8 mouse cellular contexts compared by ENCODE assay signal in the genomic region with DNA sequence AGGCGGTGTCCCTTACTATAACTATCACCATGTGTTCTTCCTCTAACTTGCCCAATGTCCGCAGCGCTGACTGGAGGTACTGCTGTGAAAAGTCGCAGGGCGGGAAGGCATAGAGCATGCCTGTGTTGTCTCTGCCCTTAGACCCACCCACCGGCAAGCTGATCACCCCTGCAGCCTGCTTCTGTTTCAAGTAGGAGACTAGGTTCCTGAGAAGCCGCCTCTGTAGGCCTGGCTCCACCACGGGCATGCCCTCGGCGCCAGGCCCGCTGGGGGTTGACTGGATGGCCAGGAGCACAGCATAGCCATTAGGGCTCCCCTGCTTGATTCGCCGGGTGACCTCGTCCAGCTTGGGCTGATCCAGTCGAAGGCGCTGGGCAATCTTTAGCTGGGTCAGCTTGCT. TPM values are rescaled to one million over a fixed set of nuclear protein-coding genes. Genes with fewer than 3 reads are reported as not detected.
DNase-seq lines count a peak whose midpoint lies in the region; ATAC-seq and TF ChIP-seq lines count a peak whose summit lies in the region.

No protein-coding gene starts in this region.

- dilution Hi-C loops in CH12.LX (cut with MboI; ENCODE audit: extremely low pct_ligation_motif_present, extremely low pct_unique_long_range_greater_than_20kb, low sequenced_read_pairs): no loop called here

- no peak for TF ChIP-seq CTCF in CH12.LX (conservative IDR thresholded peaks at IDR 0.05 in 1 of 2, IDR thresholded peaks at IDR 0.05 in 1 of 2; ENCODE audit: low read depth in 2 of 2, low read length in 2 of 2)
- TF ChIP-seq CTCF in intestine, postnatal 0 days (IDR thresholded peaks at IDR 0.05; ENCODE audit: low read depth): no peak
- no peak for TF ChIP-seq CTCF in lung, adult 2 months (IDR thresholded peaks at IDR 0.05; ENCODE audit: insufficient read depth, low read length)

- H3K27ac ChIP-seq in heart, embryonic 11.5 days (ENCODE audit: low read depth, low read length): no peak overlapping the region
- H3K27ac ChIP-seq in CH12.LX (ENCODE audit: insufficient read depth, low read depth): no peak overlapping the region
- H3K27ac ChIP-seq in embryonic facial prominence, embryonic 11.5 days (replicated peaks; ENCODE audit: low read depth, low read length): no peak overlapping the region
- H3K27ac ChIP-seq in intestine, postnatal 0 days (ENCODE audit: low read depth, low read length): peak overlapping the region; percentile 28; the same call in 1 of the 2 replicates
- H3K27ac ChIP-seq in neural tube, embryonic 15.5 days (replicated peaks): no peak overlapping the region

- 26% methylated on average over 16 of the region's 16 CpGs for WGBS in heart, embryonic 11.5 days (ENCODE audit: insufficient replicate concordance)
- 29% methylated on average over 16 of the region's 16 CpGs for WGBS in embryonic facial prominence, embryonic 11.5 days
- 26% methylated on average over 16 of the region's 16 CpGs for WGBS in intestine, postnatal 0 days
- WGBS in neural tube, embryonic 15.5 days: 40% methylated on average over 16 of the region's 16 CpGs
- 46% methylated on average over 16 of the region's 16 CpGs for WGBS in lung, adult 2 months

- H3K4me1 ChIP-seq in heart, embryonic 11.5 days (ENCODE audit: control insufficient read depth, insufficient read depth, low read length): peaks cover 27% of the 10 kb centered on the region
- H3K4me1 ChIP-seq in CH12.LX (ENCODE audit: control insufficient read depth in 1 of 2, insufficient read depth in 2 of 2): peaks cover 23 to 69% of the 10 kb centered on the region in 2 experiments
- peaks cover 7% of the 10 kb centered on the region for H3K4me1 ChIP-seq in embryonic facial prominence, embryonic 11.5 days (ENCODE audit: control insufficient read depth, insufficient read depth, low read length)
- H3K4me1 ChIP-seq in intestine, postnatal 0 days (replicated peaks; ENCODE audit: control insufficient read depth, insufficient read depth, low read length): 0 out of 2 replicates have a peak, but pooled peaks cover 10% of the 10 kb centered on the region
- H3K4me1 ChIP-seq in neural tube, embryonic 15.5 days: peaks cover 71% of the 10 kb centered on the region
- peaks cover 11% of the 10 kb centered on the region for H3K4me1 ChIP-seq in lung, adult 2 months (ENCODE audit: control insufficient read depth, insufficient read depth, low read length)

- peaks cover 38% of the 10 kb centered on the region for H3K79me2 ChIP-seq in CH12.LX (replicated peaks; ENCODE audit: control insufficient read depth, extremely low read depth, insufficient read depth, poor library complexity, severe bottlenecking)

- no peaks in the 10 kb centered on the region for H3K27me3 ChIP-seq in heart, embryonic 11.5 days (ENCODE audit: control insufficient read depth, insufficient read depth, low read length)
- H3K27me3 ChIP-seq in CH12.LX (replicated peaks): no peaks in the 10 kb centered on the region
- H3K27me3 ChIP-seq in embryonic facial prominence, embryonic 11.5 days (ENCODE audit: control insufficient read depth, insufficient read depth, low read length): no peaks in the 10 kb centered on the region
- H3K27me3 ChIP-seq in intestine, postnatal 0 days (replicated peaks; ENCODE audit: control insufficient read depth, insufficient read depth, low read length): no peaks in the 10 kb centered on the region
- no peaks in the 10 kb centered on the region for H3K27me3 ChIP-seq in neural tube, embryonic 15.5 days (replicated peaks)

- peak overlapping the region; percentile 97; the same call in 1 of the 2 replicates for H3K9ac ChIP-seq in heart, embryonic 11.5 days (ENCODE audit: low read depth, low read length)
- peak overlapping the region; percentile 15; the same call in 1 of the 2 replicates for H3K9ac ChIP-seq in CH12.LX (ENCODE audit: insufficient read depth, low read depth)
- peak overlapping the region; percentile 97 for H3K9ac ChIP-seq in embryonic facial prominence, embryonic 11.5 days (replicated peaks; ENCODE audit: low read length)
- H3K9ac ChIP-seq in intestine, postnatal 0 days (ENCODE audit: low read depth, low read length): 0 out of 2 replicates have a peak overlapping the region, but pooled peaks have one; percentile 2
- peak overlapping the region; percentile 91 for H3K9ac ChIP-seq in neural tube, embryonic 15.5 days (replicated peaks)

- peak overlapping the region; percentile 94 for H3K4me2 ChIP-seq in heart, embryonic 11.5 days
- H3K4me2 ChIP-seq in CH12.LX (ENCODE audit: insufficient read depth, low read depth, poor library complexity, severe bottlenecking): peak overlapping the region; percentile 18
- H3K4me2 ChIP-seq in embryonic facial prominence, embryonic 11.5 days (ENCODE audit: low read depth, low read length): peak overlapping the region; percentile 90
- peak overlapping the region; percentile 96 for H3K4me2 ChIP-seq in intestine, postnatal 0 days (replicated peaks; ENCODE audit: low read depth)
- peak overlapping the region; percentile 89 for H3K4me2 ChIP-seq in neural tube, embryonic 15.5 days

- TF ChIP-seq RAD21 in CH12.LX (IDR thresholded peaks at IDR 0.05; ENCODE audit: low read depth, low read length): no peak

- peaks cover 25% of the 10 kb centered on the region for H3K36me3 ChIP-seq in heart, embryonic 11.5 days (ENCODE audit: control insufficient read depth, insufficient read depth, low read length)
- peaks cover 43 to 70% of the 10 kb centered on the region in 2 experiments for H3K36me3 ChIP-seq in CH12.LX (replicated peaks in 1 of 2; ENCODE audit: control insufficient read depth in 1 of 2, insufficient read depth in 1 of 2, low read length in 1 of 2)
- peaks cover 10% of the 10 kb centered on the region for H3K36me3 ChIP-seq in embryonic facial prominence, embryonic 11.5 days (replicated peaks; ENCODE audit: control insufficient read depth, insufficient read depth, low read depth, low read length)
- H3K36me3 ChIP-seq in intestine, postnatal 0 days (ENCODE audit: control insufficient read depth, insufficient read depth): peaks cover 36% of the 10 kb centered on the region
- H3K36me3 ChIP-seq in neural tube, embryonic 15.5 days: peaks cover 49% of the 10 kb centered on the region

- in situ Hi-C loops in CH12.LX (cut with MboI; ENCODE audit: low pct_ligation_motif_present, low pct_unique_long_range_greater_than_20kb, low sequenced_read_pairs): no loop called here

- peak overlapping the region; percentile 94 for H3K4me3 ChIP-seq in heart, embryonic 11.5 days (ENCODE audit: low read depth, low read length)
- peak overlapping the region in 2 of 3 experiments; percentile 40 to 84 for H3K4me3 ChIP-seq in CH12.LX (replicated peaks in 1 of 3; ENCODE audit: low read depth in 2 of 3, low read length in 2 of 3, poor library complexity in 1 of 3)
- H3K4me3 ChIP-seq in embryonic facial prominence, embryonic 11.5 days (ENCODE audit: low read depth, low read length): peak overlapping the region; percentile 72
- peak overlapping the region; percentile 89; the same call in 1 of the 2 replicates for H3K4me3 ChIP-seq in intestine, postnatal 0 days (ENCODE audit: low read depth, low read length)
- H3K4me3 ChIP-seq in neural tube, embryonic 15.5 days (replicated peaks): peak overlapping the region; percentile 92
- H3K4me3 ChIP-seq in lung, adult 2 months (replicated peaks; ENCODE audit: extremely low read depth, low read depth, low read length): no peak overlapping the region

- no peaks in the 10 kb centered on the region for H3K9me3 ChIP-seq in heart, embryonic 11.5 days (replicated peaks; ENCODE audit: control insufficient read depth, low read length)
- no peaks in the 10 kb centered on the region for H3K9me3 ChIP-seq in CH12.LX (replicated peaks; ENCODE audit: low read length)
- no peaks in the 10 kb centered on the region for H3K9me3 ChIP-seq in embryonic facial prominence, embryonic 11.5 days (replicated peaks; ENCODE audit: control insufficient read depth, low read length)
- no peaks in the 10 kb centered on the region for H3K9me3 ChIP-seq in intestine, postnatal 0 days (ENCODE audit: control insufficient read depth)
- H3K9me3 ChIP-seq in neural tube, embryonic 15.5 days (replicated peaks): no peaks in the 10 kb centered on the region

- ATAC-seq in heart, embryonic 11.5 days (replicated peaks; ENCODE audit: insufficient number of reproducible peaks, low FRiP score, low TSS enrichment): no peak
- ATAC-seq in embryonic facial prominence, embryonic 11.5 days (replicated peaks; ENCODE audit: insufficient number of reproducible peaks, low FRiP score, low TSS enrichment, low read depth): no peak
- ATAC-seq in intestine, postnatal 0 days: no peak
- no peak for ATAC-seq in neural tube, embryonic 15.5 days (ENCODE audit: low FRiP score)

- DNase-seq in heart, adult 8-10 months (ENCODE audit: low spot score): no peak
- DNase-seq in CH12.LX (ENCODE audit: extremely low read depth): peak; percentile 45
- DNase-seq in embryonic facial prominence, embryonic 11.5 days (ENCODE audit: low spot score): peak; percentile 36
- no peak for DNase-seq in right cerebral cortex, adult 18-20 months
- DNase-seq in lung, adult 2 months: no peak

- no peak for TF ChIP-seq EP300 in CH12.LX (IDR thresholded peaks at IDR 0.05; ENCODE audit: low read length)

- TF ChIP-seq POLR2A in CH12.LX (IDR thresholded peaks at IDR 0.05; ENCODE audit: low read depth, low read length): no peak
- TF ChIP-seq POLR2A in lung, adult 2 months (IDR thresholded peaks at IDR 0.05; ENCODE audit: borderline replicate concordance, extremely low read depth, low read depth, low read length): no peak

RNA-seq across cellular contexts. Expression of gene Rbm15b, which starts 2.9 kb away (rescaled TPM):
- polyA plus RNA-seq in heart, embryonic 11.5 days (2014; fragmentation: Nextera tagmentation; extraction: Ambion mirVana): 8.1 and 8.7 TPM in 2 replicates
- 10 to 100 TPM; 10.6 to 13.9 (median 12.0) TPM for total RNA-seq in heart, adult 8-10 months (2022)
- 17.4 and 26.4 TPM in 2 replicates for total RNA-seq in CH12.LX (2012; rRNA removed)
- total RNA-seq in CH12.LX (2014; rRNA removed): 10.9 and 11.4 TPM in 2 replicates
- 15.6 and 19.5 TPM in 2 replicates for polyA plus RNA-seq in CH12.LX (2012; ENCODE audit: insufficient read length, low read depth)
- 23.2 and 27.3 TPM in 2 replicates for polyA plus RNA-seq in embryonic facial prominence, embryonic 11.5 days (2014; fragmentation: Nextera tagmentation; extraction: Ambion mirVana)
- 3.7 and 3.8 TPM in 2 replicates for polyA plus RNA-seq in intestine, postnatal 0 days (2015; fragmentation: Nextera tagmentation; extraction: Ambion mirVana)
- polyA plus RNA-seq in neural tube, embryonic 15.5 days (2015; fragmentation: Nextera tagmentation; extraction: Ambion mirVana): 10.9 and 13.5 TPM in 2 replicates
- polyA plus RNA-seq in lung, adult 2 months (2012; rRNA removed): 13.2 and 13.6 TPM in 2 replicates

RNA-seq across cellular contexts. Expression of gene Manf, which starts 7.5 kb away (rescaled TPM):
- 296 and 316 TPM in 2 replicates for polyA plus RNA-seq in heart, embryonic 11.5 days (2014; fragmentation: Nextera tagmentation; extraction: Ambion mirVana)
- 100 to 1,000 TPM; 112 to 170 (median 145) TPM for total RNA-seq in heart, adult 8-10 months (2022)
- 181 and 385 TPM in 2 replicates for total RNA-seq in CH12.LX (2012; rRNA removed)
- total RNA-seq in CH12.LX (2014; rRNA removed): 292 and 325 TPM in 2 replicates
- polyA plus RNA-seq in CH12.LX (2012; ENCODE audit: insufficient read length, low read depth): 330 and 358 TPM in 2 replicates
- 304 and 321 TPM in 2 replicates for polyA plus RNA-seq in embryonic facial prominence, embryonic 11.5 days (2014; fragmentation: Nextera tagmentation; extraction: Ambion mirVana)
- 211 and 214 TPM in 2 replicates for polyA plus RNA-seq in intestine, postnatal 0 days (2015; fragmentation: Nextera tagmentation; extraction: Ambion mirVana)
- 192 and 201 TPM in 2 replicates for polyA plus RNA-seq in neural tube, embryonic 15.5 days (2015; fragmentation: Nextera tagmentation; extraction: Ambion mirVana)
- polyA plus RNA-seq in lung, adult 2 months (2012; rRNA removed): 13.8 and 15.2 TPM in 2 replicates

Comparison
In these comparisons a context has a peak if more than half of its experiments do, and no peak if none do; other contexts are left out.
1. H3K4me2 ChIP-seq: peak in every context shown above with its lines; median percentile 96 in intestine, postnatal 0 days; 94 in heart, embryonic 11.5 days; 90 in embryonic facial prominence, embryonic 11.5 days; 89 in neural tube, embryonic 15.5 days; 18 in CH12.LX.
2. H3K9ac ChIP-seq: peak in every context shown above with its lines; median percentile 97 in heart, embryonic 11.5 days; 97 in embryonic facial prominence, embryonic 11.5 days; 91 in neural tube, embryonic 15.5 days; 15 in CH12.LX; 2 in intestine, postnatal 0 days.
3. DNase-seq: peak in CH12.LX (single experiment) and embryonic facial prominence, embryonic 11.5 days (single experiment); none in heart, adult 8-10 months (single experiment), right cerebral cortex, adult 18-20 months (single experiment) and lung, adult 2 months (single experiment).
4. RNA of gene Manf, which starts 7.5 kb away (polyA plus RNA-seq): 330 to 358 TPM in CH12.LX, 304 to 321 TPM in embryonic facial prominence, embryonic 11.5 days, 296 to 316 TPM in heart, embryonic 11.5 days, 211 to 214 TPM in intestine, postnatal 0 days and 192 to 201 TPM in neural tube, embryonic 15.5 days; 13.8 to 15.2 TPM in lung, adult 2 months; every median in the first group is over 10 times any median in the second.